Mouse (Mus musculus) forebrain, embryonic 13.5 days (tissue): ENCODE data around the gene Srms. TPM values are rescaled to one million over a fixed set of nuclear protein-coding genes. Genes with fewer than 3 reads are reported as not detected.

Source experiments
- ATAC-seq: fragments of 200-750 bp; cut with Nextera tagmentation; 2 replicates; pipeline ENCODE4 v1.8.0; 2017
- H3K27ac ChIP-seq: fragments of 300-500 bp; sonication (generic); 2 replicates; pipeline ENCODE4 v1.5.1; 2015; ENCODE audit warnings: inconsistent platforms, mild to moderate bottlenecking, moderate library complexity
- H3K27me3 ChIP-seq: fragments of 300-500 bp; sonication (generic); 2 replicates; pipeline ENCODE4 v1.6.1; 2015; ENCODE audit warnings: mild to moderate bottlenecking, inconsistent platforms
- H3K36me3 ChIP-seq: fragments of 300-500 bp; sonication (generic); 2 replicates; pipeline ENCODE4 v1.6.1; 2015; ENCODE audit warnings: mild to moderate bottlenecking, inconsistent platforms; ENCODE audit not compliant: poor library complexity, severe bottlenecking
- H3K4me1 ChIP-seq: fragments of 300-500 bp; sonication (generic); 2 replicates; pipeline ENCODE4 v1.6.1; 2015; ENCODE audit warnings: inconsistent platforms
- H3K4me2 ChIP-seq: fragments of 300-500 bp; sonication (generic); 2 replicates; pipeline ENCODE4 v1.6.1; 2015; ENCODE audit warnings: inconsistent platforms, mild to moderate bottlenecking, moderate library complexity
- H3K4me3 ChIP-seq: fragments of 300-500 bp; sonication (generic); 2 replicates; pipeline ENCODE4 v1.5.1; 2015; ENCODE audit warnings: mild to moderate bottlenecking, inconsistent platforms
- H3K9ac ChIP-seq: fragments of 300-500 bp; sonication (generic); 2 replicates; pipeline ENCODE4 v1.6.1; 2015; ENCODE audit warnings: mild to moderate bottlenecking, inconsistent platforms
- H3K9me3 ChIP-seq: fragments of 300-500 bp; sonication (generic); replicated peaks from 2 replicates; pipeline ENCODE4 v1.6.1; 2016; ENCODE audit warnings: inconsistent platforms
- WGBS: fragments of 180-500 bp; shearing (Covaris S2); methylation state at CpG from one replicate; pipeline ENCODE4 v1.1.7; 2015; 5-methylcytosine and 5-hydroxymethylcytosine counted together
- polyA plus RNA-seq: library from polyadenylated mRNA; unstranded; fragments of >200 nt; fragmentation: Nextera tagmentation; extraction: Ambion mirVana; gene quantifications from 2 replicates; pipeline ENCODE4 v1.2.1, GENCODE M21; 2015

Gene Srms
- polyA plus RNA-seq, 1 experiment from 2014 or later, result 0.06 TPM

DNA sequence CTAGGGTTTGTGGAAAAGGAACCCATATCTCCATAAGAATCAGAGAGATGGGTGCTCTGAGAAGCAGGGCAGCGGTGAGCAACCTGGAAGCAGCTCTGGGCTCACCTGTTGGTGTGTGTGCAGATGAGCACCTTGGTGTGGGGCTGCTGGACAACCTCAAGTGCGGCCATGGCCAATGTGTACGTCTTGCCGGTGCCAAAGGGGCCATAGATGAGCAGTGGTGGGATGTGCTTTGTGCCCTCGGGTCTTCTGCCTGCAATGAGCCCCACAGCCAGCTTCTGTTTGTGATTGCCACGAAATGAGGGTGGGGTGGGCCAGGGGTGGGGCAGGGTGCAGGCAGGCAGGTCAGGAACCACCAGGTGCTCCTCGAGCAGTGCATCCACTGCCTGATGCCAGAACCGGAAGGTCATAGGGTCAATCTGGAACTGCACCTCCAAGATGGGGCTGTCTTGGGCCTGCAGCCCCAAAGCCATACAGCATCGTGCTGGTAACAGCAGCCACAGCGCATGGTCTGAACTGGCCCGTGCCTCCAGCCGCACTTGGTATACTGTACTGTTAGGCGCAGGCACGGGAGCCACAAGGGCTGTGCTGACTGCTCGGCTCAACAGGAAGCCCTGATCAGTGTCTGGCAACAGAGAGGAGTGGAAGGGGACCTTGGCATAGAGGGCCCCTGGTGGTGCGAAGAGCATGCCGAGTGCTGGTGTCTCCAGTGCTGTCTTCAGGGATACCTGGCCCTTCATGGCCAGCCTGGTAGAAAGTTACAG is 24.4 kb upstream of the Srms start:
- Histone ChIP-seq H3K9me3 (no peaks in the 10 kb centered on the region), H3K27me3 (no peaks in the 10 kb centered on the region), H3K27ac (no peak overlapping the region), H3K9ac (no peak overlapping the region), H3K4me3 (no peak overlapping the region), H3K4me1 (no peaks in the 10 kb centered on the region; the same call in 1 of the 2 replicates), H3K4me2 (no peak overlapping the region), H3K36me3 (no peaks in the 10 kb centered on the region)
- ATAC-seq, result no peak
- 89% methylated on average over 17 of the region's 17 CpGs for WGBS

DNA sequence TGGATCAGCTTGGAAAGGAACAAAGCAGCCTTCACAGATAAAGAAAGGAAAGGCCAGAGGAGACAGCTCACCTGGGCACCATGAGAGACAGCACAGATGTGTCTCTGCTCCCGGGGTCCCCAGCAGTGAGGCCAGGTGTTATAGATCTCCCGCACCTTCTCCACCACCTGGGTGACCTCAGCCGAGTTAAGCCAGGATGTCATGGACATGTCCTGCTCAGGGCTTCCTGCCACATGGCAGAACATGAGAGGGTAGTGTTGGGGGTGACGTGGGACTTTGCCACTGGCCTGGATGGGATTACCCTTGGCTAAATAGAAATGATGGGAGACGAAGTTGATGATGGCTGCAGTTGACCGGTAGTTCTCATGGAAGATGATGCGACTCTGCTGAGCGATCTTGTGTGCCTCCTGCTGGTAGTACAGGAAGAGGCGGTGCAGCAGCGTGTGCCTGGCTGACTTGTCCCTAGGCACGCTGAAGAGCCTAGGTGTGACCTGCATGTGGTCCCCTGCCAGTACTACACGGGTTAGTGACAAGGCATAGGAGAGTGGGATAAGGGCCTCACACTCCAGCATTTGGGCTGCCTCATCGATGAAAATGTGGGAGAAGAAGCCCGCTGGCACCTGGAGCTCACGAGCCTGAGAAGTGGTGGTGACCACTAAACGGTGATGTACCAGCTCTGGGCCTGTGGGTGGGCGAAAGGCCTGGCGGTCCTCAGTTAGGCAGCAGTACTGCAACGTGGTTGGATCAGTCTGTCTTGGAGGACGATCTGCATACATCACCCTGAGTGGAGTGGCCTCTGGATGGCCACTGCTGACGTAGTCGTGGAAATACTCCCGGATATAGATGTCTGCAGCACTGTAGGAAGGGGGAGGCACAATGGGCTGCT is 22.9 kb upstream of the Srms start:
- Histone ChIP-seq H3K9me3 (no peaks in the 10 kb centered on the region), H3K4me1 (no peaks in the 10 kb centered on the region), H3K27me3 (no peaks in the 10 kb centered on the region), H3K27ac (no peak overlapping the region), H3K4me3 (no peak overlapping the region), H3K4me2 (no peak overlapping the region), H3K9ac (no peak overlapping the region), H3K36me3 (no peaks in the 10 kb centered on the region)
- no peak for ATAC-seq
- 87% methylated on average over 23 of the region's 23 CpGs for WGBS

DNA sequence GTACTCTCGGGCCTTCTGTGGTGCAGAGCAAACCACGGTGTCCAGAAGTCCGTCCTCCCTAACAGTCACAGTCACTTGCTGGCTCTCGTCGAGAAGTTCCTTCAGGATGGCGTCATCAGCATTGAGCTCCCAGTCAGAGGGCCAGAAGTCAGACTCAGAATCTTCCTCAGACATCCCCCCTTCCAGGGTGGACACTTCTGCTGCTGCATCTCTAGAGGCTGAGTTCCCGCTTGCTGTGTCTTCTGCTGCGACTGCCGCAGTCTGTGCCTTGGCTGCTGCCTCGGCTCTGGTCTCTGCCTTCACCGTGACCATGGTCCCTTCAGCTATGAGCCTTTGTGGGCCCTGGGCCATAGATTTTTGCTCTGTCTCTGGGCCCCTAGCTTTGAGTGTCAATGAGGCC is 21.7 kb upstream of the Srms start:
- Histone ChIP-seq H3K9me3 (no peaks in the 10 kb centered on the region), H3K36me3 (no peaks in the 10 kb centered on the region), H3K4me2 (no peak overlapping the region), H3K9ac (no peak overlapping the region), H3K27me3 (no peaks in the 10 kb centered on the region), H3K27ac (no peak overlapping the region), H3K4me1 (no peaks in the 10 kb centered on the region), H3K4me3 (no peak overlapping the region)
- ATAC-seq, result no peak
- WGBS, result 92% methylated on average over 11 of the region's 11 CpGs

DNA sequence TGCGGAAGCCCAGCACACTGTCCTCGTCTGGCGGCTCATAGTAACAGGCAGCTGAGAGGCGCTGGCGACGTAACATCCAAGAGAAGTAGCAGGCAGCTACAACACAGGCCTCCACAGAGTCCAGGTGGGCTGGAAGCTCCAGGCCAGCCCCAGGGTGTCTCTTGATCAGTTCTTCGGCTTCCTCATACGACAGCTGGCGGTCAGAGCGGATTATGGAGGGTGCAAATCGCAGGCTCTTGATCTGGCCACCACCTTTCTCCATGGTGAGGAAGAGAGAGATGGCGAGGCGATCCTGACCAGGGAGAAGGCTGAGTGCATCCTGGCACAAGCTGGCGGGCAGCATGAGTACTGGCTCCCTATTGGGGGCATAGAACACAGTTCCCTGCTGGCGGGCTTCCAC is 20.5 kb upstream of the Srms start:
- Histone ChIP-seq H3K9me3 (no peaks in the 10 kb centered on the region), H3K27me3 (no peaks in the 10 kb centered on the region), H3K4me2 (no peak overlapping the region), H3K9ac (no peak overlapping the region), H3K36me3 (no peaks in the 10 kb centered on the region), H3K27ac (no peak overlapping the region), H3K4me1 (no peaks in the 10 kb centered on the region), H3K4me3 (no peak overlapping the region)
- ATAC-seq, result no peak
- WGBS, result 90% methylated on average over 15 of the region's 15 CpGs

DNA sequence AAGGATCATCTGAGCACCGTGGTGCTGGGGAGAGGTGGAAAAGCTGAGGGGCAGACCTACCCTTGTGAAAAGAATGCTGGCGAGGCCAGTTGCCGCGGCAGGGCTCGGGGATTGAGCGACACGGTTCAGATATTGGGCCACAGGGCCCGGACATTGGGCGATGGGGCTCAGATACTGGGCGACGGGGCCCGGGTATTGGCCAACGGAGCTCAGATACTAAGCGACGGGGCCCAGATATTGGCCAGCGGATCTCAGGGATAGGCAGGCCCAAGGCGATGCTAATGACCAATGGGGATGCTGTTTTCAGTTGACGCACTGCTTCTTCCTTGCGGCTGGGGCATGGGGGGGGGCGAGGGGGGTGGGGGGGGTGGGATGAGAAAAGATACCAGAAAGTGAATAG is 18.2 kb upstream of the Srms start:
- no peak overlapping the region for H3K27ac ChIP-seq
- H3K27me3 ChIP-seq, result no peaks in the 10 kb centered on the region
- no peaks in the 10 kb centered on the region for H3K4me1 ChIP-seq
- no peak overlapping the region for H3K4me3 ChIP-seq
- no peak for ATAC-seq
- no peaks in the 10 kb centered on the region for H3K9me3 ChIP-seq
- H3K36me3 ChIP-seq, result no peaks in the 10 kb centered on the region
- 0 out of 2 replicates have a peak overlapping the region, but pooled peaks have one; percentile 2 for H3K4me2 ChIP-seq
- WGBS, result 76% methylated on average over 20 of the region's 20 CpGs
- H3K9ac ChIP-seq, result no peak overlapping the region

DNA sequence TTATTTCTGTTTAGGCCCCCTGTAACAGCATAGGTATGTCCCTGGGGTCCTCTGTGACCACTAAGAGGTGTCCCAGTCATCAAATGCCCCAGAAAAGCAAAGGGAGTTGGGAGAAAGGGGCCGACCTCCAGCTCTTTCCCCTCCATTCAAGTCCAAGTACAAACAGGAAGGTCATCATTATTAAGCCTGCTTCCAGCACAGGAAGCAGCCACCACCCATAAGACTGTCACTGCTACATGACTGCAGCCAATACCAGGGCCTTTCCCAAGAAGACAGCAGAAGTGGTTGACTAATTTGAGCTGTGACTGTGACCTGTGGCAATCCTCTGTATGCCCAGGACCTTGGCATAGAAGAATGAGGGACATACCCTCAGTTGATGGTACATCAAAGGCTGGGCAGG is 15.3 kb upstream of the Srms start:
- ATAC-seq, result no peak
- Histone ChIP-seq H3K4me3 (no peak overlapping the region), H3K4me2 (no peak overlapping the region), H3K9ac (no peak overlapping the region), H3K36me3 (no peaks in the 10 kb centered on the region), H3K9me3 (no peaks in the 10 kb centered on the region), H3K27ac (no peak overlapping the region), H3K27me3 (no peaks in the 10 kb centered on the region), H3K4me1 (no peaks in the 10 kb centered on the region)
- WGBS, result 80% methylated on average over 1 of the region's 1 CpGs

DNA sequence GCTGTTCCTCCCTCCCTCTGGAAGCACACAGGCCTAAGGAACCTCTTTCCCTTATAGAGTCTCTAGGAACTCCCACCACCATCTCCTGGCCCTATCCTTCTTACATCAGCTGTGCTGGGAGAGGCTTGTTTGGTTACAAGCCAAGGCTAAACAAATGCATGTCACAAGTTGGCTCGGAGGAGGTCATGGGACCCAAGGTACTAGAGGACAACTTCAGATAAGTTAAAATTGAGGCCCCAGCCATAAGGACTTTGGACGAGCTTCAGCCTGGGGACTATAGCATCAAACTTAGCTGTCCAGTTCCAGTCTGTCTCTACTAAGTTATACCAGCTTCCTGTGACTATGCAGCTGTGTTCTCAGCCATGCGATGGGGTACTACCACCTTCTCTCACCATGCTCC is 14.1 kb upstream of the Srms start:
- Histone ChIP-seq H3K4me1 (no peaks in the 10 kb centered on the region), H3K4me3 (no peak overlapping the region), H3K27ac (no peak overlapping the region), H3K4me2 (no peak overlapping the region), H3K27me3 (no peaks in the 10 kb centered on the region), H3K9me3 (no peaks in the 10 kb centered on the region), H3K9ac (no peak overlapping the region), H3K36me3 (no peaks in the 10 kb centered on the region)
- WGBS, result 87% methylated on average over 3 of the region's 3 CpGs
- ATAC-seq, result no peak

DNA sequence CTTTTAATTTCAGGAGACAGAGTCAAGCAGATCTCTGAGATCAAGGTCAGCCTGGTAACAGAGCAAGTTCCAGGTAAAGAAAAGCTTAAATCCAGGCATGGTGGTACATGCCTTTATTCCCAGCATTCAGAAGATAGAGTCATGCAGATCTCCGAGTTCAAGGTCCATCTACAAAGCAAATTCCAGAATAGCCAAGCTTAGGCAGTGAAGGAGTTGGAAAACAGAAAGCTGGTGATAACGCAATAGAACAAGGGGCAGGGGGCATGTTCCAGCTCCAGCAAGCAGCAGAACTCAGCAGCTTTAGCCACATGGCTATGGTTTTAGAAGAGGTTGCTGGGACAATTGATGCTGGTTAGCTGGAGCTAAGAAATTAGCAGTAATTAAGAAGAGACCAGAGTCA is 12.0 kb upstream of the Srms start:
- 79% methylated on average over 2 of the region's 2 CpGs for WGBS
- no peak overlapping the region for H3K4me3 ChIP-seq

DNA sequence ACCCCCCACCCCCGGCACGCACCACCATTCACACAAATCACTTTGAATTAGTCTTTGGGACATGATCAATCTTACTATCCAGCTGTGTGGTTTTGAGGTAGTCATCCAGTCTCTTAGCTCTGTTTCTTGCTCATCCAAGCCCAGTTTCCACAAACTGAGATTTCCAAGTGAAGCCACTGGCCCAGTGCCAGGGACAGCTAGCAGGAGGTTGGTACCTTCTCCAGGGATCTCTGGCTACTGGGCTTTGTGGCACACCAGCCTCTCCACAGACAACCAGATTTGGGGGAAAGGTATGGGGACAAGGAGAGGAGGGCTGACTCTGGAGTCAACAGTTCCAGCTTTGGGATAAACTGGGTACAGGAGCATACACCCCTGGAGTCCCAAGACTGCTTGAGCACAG is 7.4 kb upstream of the Srms start:
- 51% methylated on average over 2 of the region's 2 CpGs for WGBS
- no peak for ATAC-seq

More for the DNA sequence above, 12.0 kb upstream of the Srms start:
- ATAC-seq, result no peak
- Histone ChIP-seq H3K27me3 (peaks cover 3% of the 10 kb centered on the region; the same call in 1 of the 2 replicates), H3K36me3 (no peaks in the 10 kb centered on the region), H3K9me3 (no peaks in the 10 kb centered on the region), H3K4me1 (peaks cover 5% of the 10 kb centered on the region), H3K27ac (no peak overlapping the region), H3K4me2 (no peak overlapping the region), H3K9ac (no peak overlapping the region)

DNA sequence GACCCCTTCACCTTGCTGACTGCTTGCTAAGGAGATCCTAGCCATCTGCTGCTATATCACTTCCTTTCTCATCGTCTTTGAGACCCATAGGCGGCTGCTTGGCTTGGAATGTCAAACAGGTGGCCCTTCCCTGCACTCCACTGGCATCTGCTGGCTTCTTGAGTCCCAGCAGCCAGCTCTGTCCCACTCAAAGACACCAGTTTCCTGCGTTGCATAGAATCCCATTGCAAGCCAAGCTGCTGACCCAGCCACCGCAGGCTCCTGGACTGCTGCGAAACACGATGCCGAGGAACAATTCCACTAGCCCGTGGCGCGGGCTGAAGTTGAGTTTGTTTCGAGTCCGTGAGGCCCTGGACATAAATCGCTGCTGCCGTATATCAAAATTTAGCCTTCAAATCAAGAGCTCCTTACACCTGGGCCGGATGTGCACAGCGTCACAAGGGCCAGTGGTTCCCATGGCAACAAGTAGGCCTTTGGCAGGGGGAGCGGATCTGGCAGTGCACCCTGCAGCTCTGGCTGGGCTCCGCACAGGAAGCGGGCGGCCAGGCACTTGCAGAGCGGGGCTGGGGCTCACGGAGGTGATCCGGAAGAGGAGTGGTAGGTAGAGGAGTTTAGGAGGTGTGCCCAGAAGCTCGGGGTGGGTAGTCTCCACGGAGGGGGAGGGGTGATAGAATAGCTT is 6.7 kb upstream of the Srms start, which contains the start of gene Fndc11:
TSS of gene Fndc11 (plus strand) at position 476 of the 679 bp plus-strand sequence.
- peaks cover 12% of the 10 kb centered on the region for H3K4me1 ChIP-seq
- H3K9ac ChIP-seq, result peak within 1 kb of the TSS; percentile 37; the same call in 1 of the 2 replicates
- H3K27ac ChIP-seq, result no peak within 1 kb of the TSS
- peak within 1 kb of the TSS; percentile 30 for H3K4me3 ChIP-seq
- H3K36me3 ChIP-seq, result no peaks in the 10 kb centered on the region
- peak; percentile 73 for ATAC-seq
- H3K27me3 ChIP-seq, result peaks cover 9% of the 10 kb centered on the region
- peak within 1 kb of the TSS; percentile 64 for H3K4me2 ChIP-seq
- 5% methylated on average over 25 of the region's 25 CpGs for WGBS
- no peaks in the 10 kb centered on the region for H3K9me3 ChIP-seq

More for the DNA sequence above, 7.4 kb upstream of the Srms start:
- Histone ChIP-seq H3K4me1 (peaks cover 12% of the 10 kb centered on the region), H3K27ac (no peak overlapping the region), H3K36me3 (no peaks in the 10 kb centered on the region), H3K9me3 (no peaks in the 10 kb centered on the region), H3K4me2 (peak overlapping the region; percentile 64), H3K4me3 (no peak overlapping the region; the same call in 1 of the 2 replicates), H3K27me3 (peaks cover 9% of the 10 kb centered on the region; the same call in 1 of the 2 replicates), H3K9ac (no peak overlapping the region; the same call in 1 of the 2 replicates)

DNA sequence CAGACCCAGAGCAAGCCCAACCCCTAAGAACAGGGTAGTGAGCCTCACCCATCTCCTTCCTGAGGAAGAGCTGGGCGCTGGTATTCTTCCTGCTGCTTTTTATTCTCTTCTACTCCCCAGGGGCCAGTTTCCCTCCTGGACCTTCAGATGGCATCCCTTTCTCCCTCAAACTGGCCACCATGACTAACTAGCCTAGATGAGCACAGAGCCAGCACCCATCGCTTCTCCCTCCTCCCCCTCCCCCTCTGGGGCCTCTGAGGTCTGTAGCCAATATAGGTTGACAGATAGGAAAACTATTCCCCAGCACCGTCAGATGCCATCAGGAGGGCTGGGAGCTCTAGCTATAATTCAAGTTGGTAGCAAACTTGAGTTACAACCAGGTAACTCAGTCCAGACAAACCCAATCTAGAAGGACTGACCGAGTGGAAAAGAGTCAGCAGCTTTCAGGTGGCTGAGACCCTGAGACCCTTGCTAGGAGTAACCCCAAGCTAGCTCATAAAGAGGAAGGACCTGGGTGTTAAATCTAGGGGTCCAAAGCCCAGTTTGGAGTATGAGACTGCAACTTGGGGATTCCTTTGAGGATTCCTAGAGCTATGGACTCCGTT is 6.0 kb upstream of the Srms start:
- Histone ChIP-seq H3K4me3 (no peak overlapping the region), H3K4me2 (no peak overlapping the region), H3K9ac (no peak overlapping the region), H3K27ac (no peak overlapping the region), H3K36me3 (no peaks in the 10 kb centered on the region), H3K4me1 (peaks cover 12% of the 10 kb centered on the region), H3K9me3 (no peaks in the 10 kb centered on the region), H3K27me3 (peaks cover 15% of the 10 kb centered on the region)
- WGBS, result 66% methylated on average over 5 of the region's 5 CpGs
- ATAC-seq, result no peak
